Mouse (Mus musculus): ENCODE data around the gene Mdga1.

The Mdga1 gene

DNA sequence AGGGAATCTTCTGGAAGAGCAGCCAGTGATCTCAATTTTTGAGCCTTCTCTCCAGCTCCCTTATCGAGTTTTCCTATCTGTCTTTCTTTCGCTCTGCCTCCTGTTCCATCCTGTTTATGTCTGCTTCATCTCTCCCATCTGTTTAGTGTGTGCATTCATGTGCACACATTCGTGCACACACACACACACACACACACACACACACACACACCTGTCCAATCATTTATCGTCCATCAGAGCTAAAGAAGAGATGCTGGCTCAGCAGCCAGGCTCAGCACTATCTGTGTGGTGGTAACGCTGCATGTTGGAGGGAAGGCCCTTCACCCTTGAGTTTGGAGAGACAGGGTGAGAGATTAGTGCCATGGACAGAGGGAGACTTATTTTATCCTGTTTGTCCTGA, 13.3 kb upstream of the Mdga1 start:
- no peak for DNase-seq (ENCODE audit: extremely low spot score, low read depth, low spot score)

DNA sequence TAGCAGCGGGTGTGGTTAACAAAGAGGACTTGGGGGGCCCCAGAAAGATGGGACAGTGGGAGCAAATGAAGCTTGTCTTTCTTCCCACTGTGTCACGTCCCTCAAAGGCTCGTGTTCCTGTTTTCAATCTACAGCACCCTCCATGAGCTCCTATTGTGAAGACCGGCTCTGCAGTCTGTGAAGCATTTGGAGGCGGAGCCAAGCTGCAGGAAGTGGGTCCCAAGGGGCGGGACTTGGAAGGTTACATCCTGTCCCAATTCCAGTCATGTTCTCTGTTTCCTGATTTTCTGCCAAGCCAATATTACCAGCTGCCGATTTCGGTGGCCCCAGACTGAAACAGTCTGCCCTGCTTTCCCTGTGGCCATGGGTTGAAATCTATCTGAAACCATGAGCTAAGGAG, 11.7 kb upstream of the Mdga1 start:
- no peak for DNase-seq (ENCODE audit: extremely low spot score, low read depth, low spot score)

DNA sequence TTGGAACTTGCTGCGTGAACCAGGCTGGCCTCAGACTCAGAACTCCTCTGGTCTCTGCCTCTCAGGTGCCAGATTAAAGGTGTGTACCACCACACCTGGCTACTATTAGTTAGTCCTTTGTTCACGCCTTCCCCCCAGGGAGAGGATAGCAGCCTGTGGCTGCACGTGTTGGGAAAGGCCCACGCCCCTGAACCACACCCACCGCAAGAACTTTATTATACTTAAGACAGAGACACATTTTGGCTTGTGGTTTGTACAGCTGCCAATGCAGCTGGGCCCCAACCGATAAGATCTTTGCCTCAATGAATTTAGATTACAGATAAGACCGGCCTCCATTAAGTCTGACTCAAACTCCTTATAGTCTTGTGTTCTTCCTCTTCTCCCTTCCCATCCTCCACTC, 10.0 kb upstream of the Mdga1 start:
- DNase-seq (ENCODE audit: extremely low spot score, low read depth, low spot score), result no peak

DNA sequence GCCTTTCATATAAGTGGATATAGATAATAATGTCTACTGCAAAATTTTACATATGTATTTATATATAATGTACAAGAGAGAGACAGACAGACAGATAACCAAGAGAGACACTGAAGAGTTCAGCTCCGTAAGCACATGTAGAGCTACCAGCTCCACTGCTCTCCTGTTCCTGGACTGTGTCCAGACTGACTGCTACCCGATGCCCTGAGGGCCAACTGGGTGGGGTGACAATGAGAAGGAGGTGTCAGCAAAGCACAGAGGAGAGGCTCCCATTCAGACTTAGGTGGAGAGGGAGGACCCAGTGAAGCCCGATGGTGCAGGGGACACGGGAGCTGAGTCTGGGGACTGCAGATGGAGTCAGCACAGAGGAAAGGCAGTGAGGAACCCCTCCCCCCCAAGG, 9.1 kb upstream of the Mdga1 start:
- no peak for DNase-seq (ENCODE audit: extremely low spot score, low read depth, low spot score)

DNA sequence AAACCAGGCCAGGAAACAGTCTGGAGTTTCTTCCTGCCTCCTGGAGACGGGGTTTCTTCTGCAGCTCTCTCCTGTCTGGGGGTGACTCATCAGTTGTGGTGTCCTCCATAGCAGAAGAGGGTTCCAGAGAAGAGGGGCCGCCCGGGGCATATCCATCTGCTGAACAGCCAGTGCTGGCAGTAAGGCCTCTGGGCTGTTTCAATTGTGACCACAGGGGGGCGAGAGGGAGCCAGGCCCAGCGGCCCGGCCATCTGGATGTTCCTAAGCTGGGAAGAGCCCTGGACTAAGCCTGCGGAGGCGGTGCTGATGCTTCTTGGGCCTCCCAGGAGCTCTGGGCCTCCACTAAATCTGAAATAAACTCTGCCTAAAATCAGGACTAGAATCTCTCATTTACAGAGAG, 5.8 kb upstream of the Mdga1 start:
- DNase-seq (ENCODE audit: extremely low spot score, low read depth, low spot score), result no peak

DNA sequence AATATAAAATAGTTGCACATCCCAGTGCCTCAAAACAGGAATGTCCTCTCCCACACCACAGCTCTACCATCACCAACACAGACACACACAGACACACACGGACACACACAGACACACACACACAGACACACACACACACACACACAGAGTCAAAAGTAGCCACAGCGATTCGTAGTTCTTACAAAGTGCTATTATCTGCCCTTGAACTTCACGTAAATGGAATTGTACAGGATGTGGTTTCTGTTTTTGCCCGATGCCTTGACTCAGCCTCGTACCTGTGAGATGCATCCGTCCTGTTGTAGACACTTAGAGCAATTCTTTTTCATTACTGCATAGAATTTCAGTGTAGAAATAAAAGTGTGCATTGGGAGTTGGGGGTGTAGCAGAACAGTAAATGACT, 3.3 kb upstream of the Mdga1 start:
- no peak for DNase-seq (ENCODE audit: extremely low spot score, low read depth, low spot score)

DNA sequence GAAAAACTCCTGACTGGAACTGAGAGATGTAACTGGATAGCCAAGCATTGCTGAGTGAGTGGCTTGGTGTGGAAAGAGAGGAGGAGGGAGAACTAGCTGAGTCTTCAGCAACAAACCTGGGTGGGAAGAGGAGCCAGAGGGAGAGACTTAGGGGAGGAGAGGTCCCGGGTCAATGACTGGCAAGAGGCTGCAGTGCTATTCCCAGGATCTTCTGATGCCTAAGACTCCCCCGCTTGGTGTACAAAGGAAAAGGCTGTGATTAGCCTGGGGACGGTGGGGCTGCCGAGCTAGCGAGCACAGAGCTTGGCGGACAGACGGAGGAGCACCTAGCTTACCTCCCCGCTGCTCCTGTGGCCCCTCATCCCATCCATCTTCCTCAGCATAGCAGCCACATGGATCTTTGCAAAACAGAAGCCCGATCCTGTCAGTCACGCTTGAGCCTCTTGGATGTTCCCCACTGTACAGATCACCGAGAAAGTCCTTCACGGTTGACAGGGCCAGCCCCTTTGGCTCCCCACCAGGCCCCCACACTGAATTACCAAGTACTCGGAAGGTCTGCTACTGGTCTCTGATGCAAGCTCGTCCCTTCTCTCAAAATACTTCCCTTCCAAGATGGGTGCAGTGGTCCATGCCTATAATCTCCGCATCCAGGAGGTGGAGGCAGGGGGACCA, 2.0 kb upstream of the Mdga1 start:
- no peak for DNase-seq (ENCODE audit: extremely low spot score, low read depth, low spot score)

DNA sequence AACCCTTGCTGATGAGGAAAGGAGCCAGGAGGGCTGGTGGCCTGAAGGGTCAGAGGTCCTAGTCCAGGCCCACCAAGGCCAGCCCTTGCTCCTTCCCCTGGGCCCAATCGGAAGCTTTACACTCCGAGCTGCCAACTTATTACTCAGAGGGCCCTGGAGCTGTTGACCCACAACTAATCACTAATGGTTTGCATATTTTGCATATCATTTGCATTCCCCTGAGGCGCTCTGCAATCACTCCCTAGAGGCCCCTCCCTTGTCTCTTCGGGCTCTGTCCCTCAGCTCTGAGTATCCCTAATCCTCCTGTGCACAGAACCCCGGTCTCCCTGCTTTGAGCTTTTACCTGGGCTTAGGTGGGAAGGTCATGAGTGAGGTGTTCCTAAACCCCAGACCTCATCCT, 4.4 kb downstream of the Mdga1 start:
- DNase-seq (ENCODE audit: extremely low spot score, low read depth, low spot score), result no peak

DNA sequence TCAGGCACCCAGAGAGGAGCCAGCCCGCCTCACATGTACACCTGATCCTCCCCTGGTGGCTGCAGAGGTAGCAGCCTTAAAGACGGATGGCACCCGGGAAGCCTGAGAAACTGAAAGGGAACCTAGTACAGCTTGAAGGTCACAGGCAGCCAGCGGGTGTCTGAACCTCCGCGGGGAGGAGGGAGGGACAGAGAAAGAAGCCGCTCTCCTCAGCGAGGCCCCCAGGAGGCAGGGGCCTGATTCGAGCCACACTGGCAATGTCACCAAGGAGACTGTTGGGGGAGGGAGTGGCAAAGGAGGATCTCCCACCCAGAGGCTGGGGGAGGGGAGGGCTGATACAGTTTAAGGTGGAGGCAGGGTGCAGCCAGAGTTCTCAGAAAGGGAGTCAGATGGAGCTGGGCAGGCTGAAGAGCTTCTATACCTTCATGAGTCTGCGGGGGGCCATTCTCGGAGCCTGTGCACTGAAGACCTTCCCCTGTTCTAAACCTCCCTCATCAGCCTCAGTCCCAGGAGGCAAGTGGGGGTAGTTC, 6.1 kb downstream of the Mdga1 start:
- DNase-seq (ENCODE audit: extremely low spot score, low read depth, low spot score), result no peak

DNA sequence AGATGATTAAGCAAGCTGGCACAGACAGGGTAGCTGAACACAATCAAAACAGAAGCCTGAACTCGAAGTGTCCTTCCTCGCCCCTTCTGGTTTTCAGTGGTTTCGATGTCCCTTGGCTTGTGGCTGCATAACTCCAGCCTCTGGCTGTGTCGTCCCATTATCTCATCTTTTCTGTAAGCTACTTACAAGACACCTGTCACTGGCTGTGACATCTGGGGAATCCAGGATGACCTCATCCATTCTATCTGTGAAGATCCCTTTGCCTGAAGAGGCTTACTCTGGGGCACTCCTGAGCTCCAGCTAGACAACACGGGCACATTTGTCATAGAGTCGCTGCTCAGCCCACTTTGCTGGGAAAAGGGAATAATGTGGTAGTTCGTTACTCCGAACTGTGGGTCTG, 14.0 kb downstream of the Mdga1 start:
- DNase-seq (ENCODE audit: extremely low spot score, low read depth, low spot score), result no peak

DNA sequence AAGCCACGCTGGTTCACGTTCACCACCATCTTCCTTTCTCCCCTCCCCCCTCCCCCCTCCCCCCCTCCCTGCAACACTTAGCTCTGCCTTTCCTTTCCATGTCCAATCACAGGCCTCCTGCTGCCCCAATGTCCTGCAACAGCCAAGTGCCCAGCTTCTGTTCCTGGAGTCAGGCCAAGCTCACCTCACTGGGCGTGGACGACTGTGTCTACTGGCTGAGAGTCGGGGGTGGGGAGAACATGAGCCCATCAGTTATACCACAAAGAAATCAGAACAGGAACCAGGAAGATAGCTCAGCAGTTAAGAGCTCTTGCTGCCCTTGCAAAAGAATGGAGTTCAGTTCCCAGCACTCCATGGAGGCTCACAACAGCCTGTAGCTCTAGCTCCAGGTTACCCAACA, 15.6 kb downstream of the Mdga1 start:
- no peak for DNase-seq (ENCODE audit: extremely low spot score, low read depth, low spot score)

DNA sequence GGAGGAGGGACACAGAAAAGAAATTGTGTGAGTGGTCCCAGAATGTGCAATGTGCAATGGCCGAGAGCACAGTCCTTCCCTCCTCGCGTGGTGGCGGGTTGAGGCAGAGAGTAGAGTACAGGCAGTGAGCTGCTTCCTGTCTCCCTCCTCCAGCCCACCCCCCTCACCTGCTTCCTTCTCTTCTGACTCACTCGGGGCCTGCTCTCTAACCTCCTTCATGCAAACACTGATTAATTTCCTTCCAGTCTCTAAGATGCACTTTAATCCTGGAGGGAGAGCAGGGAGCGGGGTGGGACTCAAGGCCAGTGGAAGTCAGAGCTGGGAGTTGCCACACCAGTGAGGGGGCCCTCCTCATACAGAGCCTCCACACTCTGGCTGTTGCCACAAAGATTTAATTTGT, 18.8 kb downstream of the Mdga1 start:
- no peak for DNase-seq (ENCODE audit: extremely low spot score, low read depth, low spot score)

DNA sequence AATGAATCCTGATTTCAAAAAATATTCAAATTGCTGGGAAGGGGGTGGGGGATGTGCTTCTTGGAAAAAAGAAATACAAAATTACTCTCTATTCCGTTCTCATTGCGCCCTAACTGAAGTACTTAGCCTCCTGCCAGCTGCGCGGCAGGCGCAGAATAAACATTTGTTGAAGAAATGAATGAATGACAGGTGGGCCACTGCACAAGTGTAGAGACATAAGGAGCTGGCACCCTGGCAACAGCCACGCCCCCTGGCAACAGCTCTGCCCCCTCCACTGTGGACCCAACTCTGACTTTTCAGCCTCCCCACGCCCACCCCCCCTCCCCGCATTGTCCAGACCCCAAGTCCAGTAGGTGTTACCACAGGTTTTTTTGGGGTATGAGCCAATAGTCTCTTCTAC, 19.3 kb downstream of the Mdga1 start:
- no peak for DNase-seq (ENCODE audit: extremely low spot score, low read depth, low spot score)

DNA sequence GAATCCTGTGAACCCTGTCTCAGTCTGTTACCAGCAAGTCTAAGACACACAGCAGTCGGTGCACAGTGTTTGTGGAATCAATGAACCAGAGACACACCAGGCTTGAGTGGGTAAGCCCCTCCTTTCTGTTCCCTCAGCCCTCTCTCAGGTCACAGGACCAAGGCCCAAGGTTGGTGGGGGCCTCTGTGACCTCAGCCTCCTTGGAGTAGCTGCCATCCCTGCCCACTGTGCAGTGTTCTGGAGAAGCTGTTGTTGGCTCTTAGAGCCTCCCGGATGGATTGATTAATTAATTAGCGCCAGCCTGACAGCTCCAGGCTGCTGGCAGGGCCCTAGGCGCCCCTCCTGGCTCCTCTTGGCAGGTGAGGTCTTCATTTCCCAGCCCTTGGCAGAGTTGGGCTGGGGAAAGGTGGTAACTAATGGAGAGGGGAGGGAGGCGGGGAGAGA, 22.6 kb downstream of the Mdga1 start:
- DNase-seq (ENCODE audit: extremely low spot score, low read depth, low spot score), result no peak

DNA sequence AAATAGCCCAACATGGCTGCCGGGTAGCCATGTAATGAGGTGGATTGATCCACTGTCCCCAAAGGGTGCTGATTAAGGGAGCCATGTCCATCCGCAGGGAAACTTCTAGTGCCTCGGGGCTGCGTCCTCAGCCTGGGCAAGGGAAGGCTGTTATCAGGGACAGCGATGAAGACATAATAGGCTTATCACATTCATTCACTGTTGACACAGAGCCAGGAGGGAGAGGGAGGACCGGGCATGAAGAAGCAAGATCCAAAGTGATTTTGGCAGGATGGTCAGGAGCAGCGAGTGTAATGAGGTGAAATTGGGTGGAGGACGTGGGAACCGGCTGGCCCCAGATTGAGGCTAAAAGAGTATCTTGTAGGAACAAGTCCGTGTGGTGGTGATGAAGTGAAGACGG, 25.5 kb downstream of the Mdga1 start:
- DNase-seq (ENCODE audit: extremely low spot score, low read depth, low spot score), result no peak

DNA sequence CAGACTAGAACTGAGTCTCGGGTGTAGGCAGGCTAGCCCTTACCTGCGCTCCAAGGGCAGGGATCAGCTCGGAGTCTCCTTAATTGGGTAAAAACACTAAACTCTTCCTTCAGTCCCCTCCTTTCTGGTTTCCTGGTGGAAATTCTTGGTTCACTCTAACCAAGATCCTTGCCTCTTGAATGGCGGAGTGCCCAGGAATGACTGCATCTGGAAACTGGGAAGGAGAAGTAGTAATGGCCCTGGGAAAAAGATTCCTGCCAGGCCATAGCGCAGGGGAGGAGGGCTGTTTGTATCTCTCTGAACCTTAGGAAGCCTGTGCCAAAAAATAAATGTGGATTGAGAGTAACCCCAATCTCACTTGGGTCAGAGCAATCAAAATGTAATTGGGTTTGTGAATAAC, 30.9 kb downstream of the Mdga1 start:
- DNase-seq (ENCODE audit: extremely low spot score, low read depth, low spot score), result no peak

DNA sequence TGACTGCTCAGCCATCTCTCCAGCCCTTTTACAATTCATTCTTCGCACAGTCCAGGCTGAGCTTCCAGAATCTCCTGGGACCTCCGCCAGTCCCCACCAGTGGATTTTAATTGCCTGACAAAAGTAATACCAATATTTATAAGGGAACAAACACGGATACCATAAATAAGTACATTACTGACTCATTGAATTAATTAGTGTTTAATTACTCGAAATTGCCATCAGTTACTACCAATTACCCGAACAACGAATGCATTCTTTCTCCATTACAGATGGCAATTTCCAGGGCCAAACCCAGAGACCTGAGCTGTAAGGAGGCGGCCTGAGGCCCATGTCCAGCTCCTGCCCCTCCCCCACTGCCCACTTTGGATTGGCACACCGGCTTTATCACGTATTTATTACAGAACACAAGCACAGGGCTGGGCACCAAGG, 32.5 kb downstream of the Mdga1 start:
- DNase-seq (ENCODE audit: extremely low spot score, low read depth, low spot score), result no peak

DNA sequence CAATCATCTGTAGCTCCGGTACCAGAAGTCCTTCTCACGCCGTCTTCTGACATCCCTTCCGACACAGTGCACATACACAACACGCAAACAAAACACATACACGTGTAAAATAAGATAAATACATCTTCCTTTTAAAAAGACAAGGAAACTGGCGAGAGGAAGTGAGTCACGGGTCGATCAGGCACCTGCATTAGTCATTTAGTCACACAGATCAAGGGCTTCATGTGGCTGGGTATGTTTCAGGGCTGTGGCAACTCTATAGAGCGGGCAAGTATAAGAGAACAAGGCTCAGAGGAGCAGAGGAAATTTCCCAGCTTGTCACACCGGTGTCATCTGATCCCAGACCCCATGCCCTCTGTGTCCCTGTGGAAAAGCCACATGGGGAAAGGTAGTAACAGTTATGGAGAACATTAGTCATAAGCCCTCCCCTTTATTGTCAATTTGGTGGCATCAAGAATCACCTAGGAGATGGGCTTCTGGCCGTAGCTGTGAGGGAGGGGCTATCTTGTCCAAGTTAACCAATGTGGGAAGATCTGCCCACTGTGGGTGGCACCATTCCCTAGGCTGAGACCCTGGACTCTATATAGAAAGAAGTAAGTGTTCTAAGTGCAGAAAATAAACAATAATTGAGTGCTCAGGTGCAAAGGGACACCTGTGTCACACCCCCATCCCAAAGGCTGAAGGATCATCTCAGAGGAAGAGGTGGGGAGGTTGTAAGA, 35.6 kb downstream of the Mdga1 start:
- DNase-seq (ENCODE audit: extremely low spot score, low read depth, low spot score), result no peak

DNA sequence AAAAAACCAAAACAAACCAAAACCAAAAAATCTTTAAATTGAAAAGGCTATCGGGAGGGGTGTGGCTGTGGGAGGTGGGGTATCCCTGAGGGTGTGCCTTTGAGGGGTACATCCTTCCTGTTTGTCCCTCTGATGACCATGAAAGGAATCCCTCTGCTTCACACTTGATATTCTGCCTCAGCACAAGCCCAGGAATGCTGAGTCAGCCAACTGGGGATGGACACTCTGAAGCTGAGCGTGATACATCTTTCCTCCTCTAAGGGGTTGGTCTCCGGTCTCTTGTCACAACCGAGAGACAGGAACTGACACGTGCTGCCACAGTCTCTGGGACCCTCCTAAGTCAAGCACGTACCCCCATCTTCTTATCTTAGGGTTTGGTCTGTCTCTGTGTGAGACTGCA, 37.1 kb downstream of the Mdga1 start:
- DNase-seq (ENCODE audit: extremely low spot score, low read depth, low spot score), result no peak

DNA sequence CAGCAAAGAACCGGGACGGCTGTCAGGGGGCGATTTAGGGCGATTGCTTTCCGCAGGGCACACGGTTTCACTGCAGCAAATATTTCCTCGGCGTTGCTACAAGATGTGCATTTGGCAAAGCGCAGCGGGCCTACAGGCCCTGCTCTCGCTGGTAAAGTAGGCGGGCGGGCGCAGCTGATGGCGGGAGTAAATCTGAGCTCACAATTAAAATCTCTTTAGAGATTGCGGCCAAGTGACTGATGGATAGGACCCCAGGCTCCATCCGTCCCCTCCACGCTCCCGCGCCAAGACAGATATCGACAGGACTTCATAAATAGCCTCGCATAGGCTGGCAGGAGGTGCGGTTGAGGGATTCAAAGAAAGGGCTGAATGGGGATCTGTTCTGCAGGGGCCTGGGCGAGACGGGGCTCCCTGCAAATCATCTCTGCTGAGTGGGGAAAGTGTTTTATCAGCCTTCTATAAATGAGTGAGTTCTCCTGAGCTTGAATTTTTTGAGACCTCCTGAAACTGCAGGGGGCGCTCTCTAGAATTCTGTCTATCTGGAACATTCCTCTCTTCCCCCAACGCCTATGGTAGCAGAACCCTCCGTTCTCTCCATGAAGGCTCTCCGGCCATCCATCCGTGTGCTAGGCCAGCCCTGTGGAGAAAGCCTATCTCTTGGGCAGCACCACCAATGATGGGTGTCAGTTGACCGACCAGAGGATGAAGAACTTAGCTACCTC, 38.5 kb downstream of the Mdga1 start:
- no peak for DNase-seq (ENCODE audit: extremely low spot score, low read depth, low spot score)

DNA sequence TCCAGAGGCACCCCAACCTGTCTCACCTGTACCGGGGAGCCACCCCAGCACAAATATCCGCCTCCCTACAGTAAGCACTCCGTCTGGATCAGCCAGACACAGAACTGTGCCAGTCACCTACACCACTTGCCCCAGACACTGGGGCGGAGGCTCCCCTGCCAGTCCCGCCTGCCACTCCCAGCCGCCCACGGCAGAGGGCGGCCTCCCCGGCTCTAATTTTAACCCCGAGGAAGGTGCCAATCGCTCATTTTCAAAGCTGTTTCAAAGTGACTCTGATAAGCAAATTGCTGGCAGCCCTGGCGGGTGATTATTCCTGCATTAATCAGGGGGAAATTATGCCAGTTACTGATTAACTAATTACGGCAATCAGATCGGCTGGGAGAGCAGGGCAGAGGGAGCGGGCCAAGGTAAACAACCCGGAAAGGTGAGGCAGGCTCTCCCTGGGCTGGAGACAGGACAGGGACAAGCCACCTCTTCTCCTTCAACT, 41.1 kb downstream of the Mdga1 start:
- no peak for DNase-seq (ENCODE audit: extremely low spot score, low read depth, low spot score)

Measured in hindlimb bud, embryonic 11.5 days (tissue).